Mouse (Mus musculus) cerebellum, adult 9-10 months (tissue): ENCODE measurements at regions not wholly inside any gene's neighbourhood (a gene's known extent, or its start where the extent isn't known, plus 50 kb on each side); places are given as distances from the start of the nearest gene placed in this dataset.

Source experiments
- DNase-seq: peaks from one replicate; pipeline ENCODE4 v3.0.0; 2022

DNA sequence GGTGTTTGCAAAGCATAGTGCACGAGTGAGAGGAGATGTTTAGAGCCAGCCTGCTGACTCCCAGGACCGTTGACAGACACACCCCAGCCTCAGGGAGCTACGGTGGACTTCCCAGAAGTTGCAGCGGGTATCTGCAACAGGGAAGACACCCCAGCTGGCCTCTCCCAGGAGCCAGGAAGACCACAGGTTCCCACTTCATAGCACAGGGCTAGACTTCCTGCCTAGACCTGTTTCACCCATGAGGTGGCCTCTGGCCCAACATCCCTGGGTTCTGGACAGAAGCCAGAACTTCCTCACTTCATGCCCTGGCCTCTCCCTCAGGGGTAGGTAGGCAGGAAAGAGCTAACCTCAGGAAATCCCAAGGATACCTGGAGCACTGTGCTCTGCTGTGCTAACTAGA is 66.7 kb upstream of the Hand1 start:
- DNase-seq, result no peak

- DNase-seq, result no peak
Measured at GRCm38 (mm10) chr11:57895497-57895896, 62.9 kb upstream of the Hand1 start.

- DNase-seq, result no peak
Measured at GRCm38 (mm10) chr11:57882736-57883635, 50.4 kb upstream of the Hand1 start.
